Mouse (Mus musculus): ENCODE data around the gene Med7. TPM values are rescaled to one million over a fixed set of nuclear protein-coding genes. Genes with fewer than 3 reads are reported as not detected.

Med7 gene
- polyA plus RNA-seq, 1 experiment from 2014 or later, result 112 TPM

DNA sequence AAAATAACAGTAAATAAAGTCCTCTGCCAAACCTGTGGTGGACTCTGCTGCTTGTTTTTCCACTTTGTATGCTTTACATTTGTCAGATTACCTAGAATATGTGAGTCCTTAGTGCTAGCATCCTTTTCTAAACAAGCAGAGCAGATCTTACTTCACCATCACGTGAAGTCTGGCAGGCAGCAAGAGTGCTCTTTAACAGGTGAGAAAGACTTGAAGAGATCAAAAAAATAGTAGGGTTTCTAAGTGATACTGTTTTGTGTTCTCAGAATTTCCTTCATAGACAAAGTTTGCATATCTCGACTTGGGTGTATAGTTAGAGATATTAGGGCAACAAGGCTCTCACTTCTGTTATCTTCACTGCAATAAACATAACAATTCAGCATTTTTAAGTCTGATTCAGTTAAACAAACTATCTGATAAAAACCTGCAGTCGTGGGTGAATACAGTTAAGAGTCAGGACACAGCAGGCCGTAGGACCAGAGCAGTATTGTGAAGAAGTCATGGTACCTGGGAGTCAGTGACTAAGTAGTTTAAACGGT is 2.3 kb downstream of the Med7 start:
- ATAC-seq (replicated peaks; ENCODE audit: low FRiP score), result no peak
- no peaks in the 10 kb centered on the region; the same call in 1 of the 2 replicates for H3K36me3 ChIP-seq (ENCODE audit: control insufficient read depth, insufficient read depth, low read length)
- 93% methylated on average over 5 of the region's 5 CpGs for WGBS

DNA sequence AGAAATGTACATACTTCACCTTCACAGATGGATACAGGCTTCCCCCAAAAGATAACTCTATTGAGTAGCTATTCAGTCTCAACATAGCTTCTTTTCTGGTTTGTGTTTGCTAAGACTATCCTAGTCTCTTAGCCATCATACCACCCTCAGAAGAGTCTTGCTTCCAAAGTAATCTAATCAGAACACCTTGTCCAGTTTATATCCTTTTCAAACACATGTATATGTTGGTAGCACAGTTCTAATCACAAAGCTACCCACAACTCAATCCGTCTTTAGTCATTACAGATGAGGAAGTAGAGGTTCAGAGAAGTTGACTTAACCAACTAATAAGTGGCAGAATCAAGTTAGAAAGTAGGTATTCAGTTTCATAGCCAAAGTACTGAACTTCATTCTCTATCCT is 5.0 kb downstream of the Med7 start:
- H3K4me1 ChIP-seq (replicated peaks; ENCODE audit: control insufficient read depth, insufficient read depth, low read length), result no peaks in the 10 kb centered on the region
- ATAC-seq (replicated peaks; ENCODE audit: low FRiP score) (no peak), DNase-seq (ENCODE audit: low spot score) (no peak)
- H3K36me3 ChIP-seq (ENCODE audit: control insufficient read depth, insufficient read depth, low read length), result no peaks in the 10 kb centered on the region; the same call in 1 of the 2 replicates
- H3K27ac ChIP-seq (ENCODE audit: low read depth, low read length), result no peak overlapping the region
- no peak overlapping the region for H3K4me3 ChIP-seq (ENCODE audit: low read depth, low read length)
- H3K9me3 ChIP-seq (ENCODE audit: control insufficient read depth, low read length), result no peaks in the 10 kb centered on the region
- no peak overlapping the region for H3K4me2 ChIP-seq (ENCODE audit: low read depth, low read length, severe bottlenecking)
- 91% methylated on average over 1 of the region's 1 CpGs for WGBS
- H3K27me3 ChIP-seq (ENCODE audit: control insufficient read depth, insufficient read depth, low read length), result no peaks in the 10 kb centered on the region
- H3K9ac ChIP-seq (ENCODE audit: low read length), result no peak overlapping the region

More for the DNA sequence above, 2.3 kb downstream of the Med7 start:
- Histone ChIP-seq H3K4me2 (ENCODE audit: low read depth, low read length, severe bottlenecking) (no peak overlapping the region), H3K27me3 (ENCODE audit: control insufficient read depth, insufficient read depth, low read length) (no peaks in the 10 kb centered on the region), H3K9me3 (ENCODE audit: control insufficient read depth, low read length) (no peaks in the 10 kb centered on the region), H3K27ac (ENCODE audit: low read depth, low read length) (no peak overlapping the region), H3K4me3 (ENCODE audit: low read depth, low read length) (no peak overlapping the region), H3K4me1 (replicated peaks; ENCODE audit: control insufficient read depth, insufficient read depth, low read length) (no peaks in the 10 kb centered on the region), H3K9ac (ENCODE audit: low read length) (no peak overlapping the region)
- DNase-seq (ENCODE audit: low spot score), result no peak

DNA sequence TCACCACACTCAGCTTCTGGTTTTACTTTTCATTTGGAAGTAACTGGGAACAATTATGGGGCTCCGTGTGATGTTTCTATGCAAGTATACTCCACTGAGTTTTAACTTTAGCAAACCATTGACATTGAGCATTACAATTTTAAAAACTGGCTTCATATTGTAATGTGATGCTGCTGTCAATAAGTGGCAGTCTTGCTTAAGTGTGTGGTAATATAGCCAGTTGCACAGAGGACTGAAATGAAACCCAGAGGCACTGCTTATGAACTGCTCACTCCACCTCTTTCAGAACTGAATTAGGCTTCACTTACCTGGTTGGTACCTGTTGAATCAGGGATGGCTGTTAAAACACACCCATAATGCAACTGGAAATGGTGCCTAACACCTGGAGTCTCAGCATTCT is 6.4 kb downstream of the Med7 start:
- Histone ChIP-seq H3K9me3 (ENCODE audit: control insufficient read depth, low read length) (no peaks in the 10 kb centered on the region), H3K4me1 (replicated peaks; ENCODE audit: control insufficient read depth, insufficient read depth, low read length) (no peaks in the 10 kb centered on the region), H3K9ac (ENCODE audit: low read length) (no peak overlapping the region), H3K27me3 (ENCODE audit: control insufficient read depth, insufficient read depth, low read length) (no peaks in the 10 kb centered on the region), H3K4me2 (ENCODE audit: low read depth, low read length, severe bottlenecking) (no peak overlapping the region), H3K36me3 (ENCODE audit: control insufficient read depth, insufficient read depth, low read length) (no peaks in the 10 kb centered on the region; the same call in 1 of the 2 replicates), H3K4me3 (ENCODE audit: low read depth, low read length) (no peak overlapping the region), H3K27ac (ENCODE audit: low read depth, low read length) (no peak overlapping the region)
- no peak for ATAC-seq (replicated peaks; ENCODE audit: low FRiP score)
- WGBS, result 88% methylated on average over 1 of the region's 1 CpGs
- no peak for DNase-seq (ENCODE audit: low spot score)

DNA sequence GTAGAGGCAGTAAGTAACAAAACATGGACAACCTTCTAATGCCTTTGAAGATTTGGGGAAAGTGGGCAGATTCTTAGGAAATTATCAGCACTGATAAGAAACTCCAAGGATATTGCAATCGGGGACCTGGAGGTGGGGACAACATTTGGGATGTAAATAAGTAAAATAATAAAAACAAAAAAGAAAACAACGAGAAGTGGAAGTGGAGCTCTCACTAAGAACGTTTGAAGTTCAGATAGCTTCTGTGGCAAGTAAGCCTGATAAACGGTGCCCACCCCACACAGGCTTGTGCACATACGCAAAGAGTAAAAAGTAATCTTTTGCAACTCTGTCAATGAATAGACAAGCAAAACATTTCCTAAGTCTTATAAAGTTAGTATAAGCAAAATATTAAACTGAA is 7.3 kb downstream of the Med7 start:
- H3K27ac ChIP-seq (ENCODE audit: low read depth, low read length), result no peak overlapping the region
- no peak for DNase-seq (ENCODE audit: low spot score)
- WGBS, result 93% methylated on average over 5 of the region's 5 CpGs
- H3K27me3 ChIP-seq (ENCODE audit: control insufficient read depth, insufficient read depth, low read length), result no peaks in the 10 kb centered on the region
- H3K9ac ChIP-seq (ENCODE audit: low read length), result no peak overlapping the region
- H3K9me3 ChIP-seq (ENCODE audit: control insufficient read depth, low read length), result no peaks in the 10 kb centered on the region
- ATAC-seq (replicated peaks; ENCODE audit: low FRiP score), result no peak
- H3K4me3 ChIP-seq (ENCODE audit: low read depth, low read length), result no peak overlapping the region
- no peaks in the 10 kb centered on the region for H3K4me1 ChIP-seq (replicated peaks; ENCODE audit: control insufficient read depth, insufficient read depth, low read length)
- H3K4me2 ChIP-seq (ENCODE audit: low read depth, low read length, severe bottlenecking), result no peak overlapping the region
- H3K36me3 ChIP-seq (ENCODE audit: control insufficient read depth, insufficient read depth, low read length), result no peaks in the 10 kb centered on the region; the same call in 1 of the 2 replicates

DNA sequence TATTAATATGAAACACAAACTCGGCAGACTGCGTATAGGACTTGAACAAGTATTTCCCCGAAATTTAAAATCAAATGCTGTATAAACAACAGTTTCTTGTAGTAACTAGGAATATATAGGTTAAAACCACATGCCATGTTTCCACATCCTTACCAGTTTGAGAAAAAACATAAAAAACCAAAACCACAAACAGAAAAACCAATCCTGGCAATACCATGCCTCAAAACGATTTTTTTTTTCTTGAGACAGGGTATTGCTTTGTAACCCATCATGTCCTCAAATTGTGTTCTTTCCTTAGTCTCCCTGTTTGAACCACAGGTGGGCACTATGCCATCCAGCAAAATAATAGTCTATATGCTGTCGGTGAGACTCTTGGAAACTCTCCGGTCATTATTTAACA is 9.4 kb downstream of the Med7 start:
- ATAC-seq (replicated peaks; ENCODE audit: low FRiP score), result no peak

DNA sequence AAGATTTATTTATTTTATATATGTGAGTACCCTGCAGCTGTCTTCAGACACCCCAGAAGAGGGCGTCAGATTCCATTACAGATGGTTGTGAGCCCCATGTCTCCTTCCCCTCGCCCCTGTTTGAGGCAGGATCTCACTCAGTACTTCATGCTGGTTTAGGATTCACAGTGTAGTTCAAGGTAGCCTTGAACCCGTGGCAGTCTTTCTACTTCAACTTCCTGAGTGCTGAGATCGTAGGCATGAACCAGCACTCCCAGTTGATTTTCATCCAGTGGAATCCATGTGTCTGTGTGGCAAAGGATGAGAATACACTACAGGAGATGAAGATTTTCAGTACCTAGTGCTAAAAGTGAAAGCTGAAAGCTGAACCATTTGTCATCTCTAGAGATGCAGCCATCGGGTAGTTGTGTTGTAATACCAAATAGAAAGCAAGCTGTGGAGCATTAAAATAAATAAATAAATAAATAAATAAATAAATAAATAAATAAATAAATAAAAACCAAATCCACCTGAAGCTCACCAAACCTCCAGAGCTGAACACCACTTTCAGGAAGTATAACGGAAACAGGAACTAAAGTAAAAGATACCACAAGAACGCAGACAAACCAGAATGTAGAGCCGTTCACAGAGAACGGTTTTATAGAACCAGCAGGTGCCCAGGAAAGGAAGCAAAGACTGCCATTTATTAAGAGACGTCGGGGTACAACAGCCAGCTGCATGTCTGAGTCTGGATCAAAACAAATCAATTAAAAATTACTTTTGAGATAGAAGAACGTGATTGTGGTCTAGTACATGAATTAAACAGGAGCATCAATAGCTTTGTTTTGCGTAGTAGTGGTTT is 11.1 kb downstream of the Med7 start:
- ATAC-seq (replicated peaks; ENCODE audit: low FRiP score) (no peak), DNase-seq (ENCODE audit: low spot score) (no peak)
- no peak overlapping the region for H3K27ac ChIP-seq (ENCODE audit: low read depth, low read length)
- H3K4me3 ChIP-seq (ENCODE audit: low read depth, low read length), result no peak overlapping the region
- no peak overlapping the region for H3K4me2 ChIP-seq (ENCODE audit: low read depth, low read length, severe bottlenecking)
- WGBS, result 81% methylated on average over 13 of the region's 13 CpGs
- H3K4me1 ChIP-seq (replicated peaks; ENCODE audit: control insufficient read depth, insufficient read depth, low read length), result no peaks in the 10 kb centered on the region
- no peaks in the 10 kb centered on the region for H3K27me3 ChIP-seq (ENCODE audit: control insufficient read depth, insufficient read depth, low read length)
- H3K9me3 ChIP-seq (ENCODE audit: control insufficient read depth, low read length), result no peaks in the 10 kb centered on the region
- H3K36me3 ChIP-seq (ENCODE audit: control insufficient read depth, insufficient read depth, low read length), result no peaks in the 10 kb centered on the region; the same call in 1 of the 2 replicates
- H3K9ac ChIP-seq (ENCODE audit: low read length), result no peak overlapping the region

More for the DNA sequence above, 9.4 kb downstream of the Med7 start:
- Histone ChIP-seq H3K27me3 (ENCODE audit: control insufficient read depth, insufficient read depth, low read length) (no peaks in the 10 kb centered on the region), H3K4me2 (ENCODE audit: low read depth, low read length, severe bottlenecking) (no peak overlapping the region), H3K36me3 (ENCODE audit: control insufficient read depth, insufficient read depth, low read length) (no peaks in the 10 kb centered on the region; the same call in 1 of the 2 replicates), H3K9ac (ENCODE audit: low read length) (no peak overlapping the region), H3K4me1 (replicated peaks; ENCODE audit: control insufficient read depth, insufficient read depth, low read length) (no peaks in the 10 kb centered on the region), H3K9me3 (ENCODE audit: control insufficient read depth, low read length) (no peaks in the 10 kb centered on the region), H3K4me3 (ENCODE audit: low read depth, low read length) (no peak overlapping the region), H3K27ac (ENCODE audit: low read depth, low read length) (no peak overlapping the region)
- no peak for DNase-seq (ENCODE audit: low spot score)
- 91% methylated on average over 6 of the region's 6 CpGs for WGBS

DNA sequence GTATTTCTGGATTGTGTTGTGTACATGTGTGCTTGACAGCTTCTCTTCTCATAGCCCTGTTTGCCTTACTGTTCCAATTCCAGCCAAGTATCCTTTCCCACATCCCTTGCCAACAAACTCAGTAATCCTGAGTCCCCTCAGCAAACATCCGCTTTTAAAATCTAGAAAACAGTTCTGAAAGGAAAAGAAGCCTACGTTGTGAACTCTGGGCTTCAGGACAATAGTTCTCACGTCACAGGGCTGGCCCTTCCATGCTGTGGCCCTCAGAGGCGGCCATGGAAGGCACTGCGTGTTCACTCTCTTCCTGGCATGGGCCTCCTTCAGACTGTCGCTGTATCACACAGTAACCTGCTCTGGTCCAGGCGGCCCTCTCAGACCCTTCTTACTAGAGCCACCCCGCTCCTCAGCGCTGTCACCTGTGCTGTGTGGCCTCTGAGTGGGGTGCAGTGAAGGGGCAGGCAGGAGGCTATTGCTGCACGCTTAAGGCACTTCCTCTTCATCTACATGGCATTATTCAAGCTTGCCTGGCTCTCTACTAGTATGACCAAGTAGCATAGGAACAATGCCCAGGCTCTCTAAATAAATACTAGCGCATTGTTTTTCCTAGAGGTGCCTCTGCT is 12.8 kb downstream of the Med7 start:
- WGBS, result 85% methylated on average over 11 of the region's 11 CpGs
- H3K36me3 ChIP-seq (ENCODE audit: control insufficient read depth, insufficient read depth, low read length), result no peaks in the 10 kb centered on the region

DNA sequence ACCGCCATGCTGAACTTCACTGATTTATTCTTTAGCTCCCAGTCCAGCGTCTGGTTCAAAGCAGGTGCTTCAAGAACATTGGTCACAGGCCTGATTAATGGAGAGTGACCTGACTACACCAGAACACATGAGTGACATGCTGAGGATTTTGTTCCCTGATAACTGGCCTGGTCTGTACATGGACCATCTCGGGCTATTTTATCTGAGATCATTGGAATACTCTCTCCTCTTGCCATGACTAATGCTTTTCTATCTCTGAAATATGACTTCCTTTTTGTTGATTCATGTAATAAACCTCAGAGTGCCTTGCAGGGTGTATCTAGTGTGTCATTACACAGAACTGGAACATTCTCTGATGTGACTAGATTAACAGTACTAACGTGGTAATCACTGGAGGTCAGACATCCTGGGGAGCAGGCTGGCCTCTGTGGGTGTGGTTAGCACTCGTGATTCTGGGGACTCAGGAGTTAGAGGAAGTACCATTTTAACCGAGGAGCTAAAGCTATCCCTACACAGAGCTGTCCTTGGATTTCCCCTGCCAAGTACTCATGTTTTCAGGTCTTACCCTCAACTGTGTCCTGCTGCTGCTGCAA is 17.8 kb downstream of the Med7 start, which contains the start of gene Havcr2:
Havcr2 (plus strand) TSS at position 483 of the 593 bp plus-strand sequence.
- Histone ChIP-seq H3K9ac (ENCODE audit: low read length) (no peak within 1 kb of the TSS), H3K27ac (ENCODE audit: low read depth, low read length) (no peak within 1 kb of the TSS), H3K27me3 (ENCODE audit: control insufficient read depth, insufficient read depth, low read length) (no peaks in the 10 kb centered on the region), H3K4me1 (replicated peaks; ENCODE audit: control insufficient read depth, insufficient read depth, low read length) (no peaks in the 10 kb centered on the region), H3K9me3 (ENCODE audit: control insufficient read depth, low read length) (no peaks in the 10 kb centered on the region), H3K4me3 (ENCODE audit: low read depth, low read length) (no peak within 1 kb of the TSS), H3K36me3 (ENCODE audit: control insufficient read depth, insufficient read depth, low read length) (no peaks in the 10 kb centered on the region), H3K4me2 (ENCODE audit: low read depth, low read length, severe bottlenecking) (no peak within 1 kb of the TSS)
- ATAC-seq (replicated peaks; ENCODE audit: low FRiP score) (no peak), DNase-seq (ENCODE audit: low spot score) (no peak)
- 83% methylated on average over 6 of the region's 6 CpGs for WGBS

More for the DNA sequence above, 12.8 kb downstream of the Med7 start:
- no peak for ATAC-seq (replicated peaks; ENCODE audit: low FRiP score)
- Histone ChIP-seq H3K4me3 (ENCODE audit: low read depth, low read length) (no peak overlapping the region), H3K27me3 (ENCODE audit: control insufficient read depth, insufficient read depth, low read length) (no peaks in the 10 kb centered on the region), H3K4me1 (replicated peaks; ENCODE audit: control insufficient read depth, insufficient read depth, low read length) (no peaks in the 10 kb centered on the region), H3K9ac (ENCODE audit: low read length) (no peak overlapping the region), H3K4me2 (ENCODE audit: low read depth, low read length, severe bottlenecking) (no peak overlapping the region), H3K27ac (ENCODE audit: low read depth, low read length) (no peak overlapping the region), H3K9me3 (ENCODE audit: control insufficient read depth, low read length) (no peaks in the 10 kb centered on the region)
- DNase-seq (ENCODE audit: low spot score), result no peak
